Mouse (Mus musculus): ENCODE measurements at regions not wholly inside any gene's neighbourhood (a gene's known extent, or its start where the extent isn't known, plus 50 kb on each side); places are given as distances from the start of the nearest gene placed in this dataset.
A peak's percentile ranks its signal among the peaks of the same experiment; 100 is the strongest.

DNA sequence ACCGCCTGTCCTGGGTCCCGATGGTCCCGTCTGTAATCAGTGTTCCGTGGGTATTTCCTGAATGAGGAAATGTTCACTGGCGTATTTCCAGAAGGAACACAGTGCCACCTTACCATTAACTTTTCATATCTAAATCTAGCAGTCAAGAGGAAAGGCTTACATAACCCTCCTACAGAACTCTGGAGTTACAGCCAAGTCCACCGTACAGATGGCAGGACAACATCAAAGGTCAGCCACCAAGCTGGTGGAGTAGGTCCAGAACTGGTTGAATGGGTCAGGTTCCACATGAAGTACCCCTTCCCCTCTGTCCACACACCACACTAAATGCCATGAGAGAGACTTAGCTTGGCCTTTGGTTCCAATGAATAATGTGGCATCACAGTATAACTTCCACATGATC, 139.7 kb downstream of the Barhl2 start:
- DNase-seq: no peak

DNA sequence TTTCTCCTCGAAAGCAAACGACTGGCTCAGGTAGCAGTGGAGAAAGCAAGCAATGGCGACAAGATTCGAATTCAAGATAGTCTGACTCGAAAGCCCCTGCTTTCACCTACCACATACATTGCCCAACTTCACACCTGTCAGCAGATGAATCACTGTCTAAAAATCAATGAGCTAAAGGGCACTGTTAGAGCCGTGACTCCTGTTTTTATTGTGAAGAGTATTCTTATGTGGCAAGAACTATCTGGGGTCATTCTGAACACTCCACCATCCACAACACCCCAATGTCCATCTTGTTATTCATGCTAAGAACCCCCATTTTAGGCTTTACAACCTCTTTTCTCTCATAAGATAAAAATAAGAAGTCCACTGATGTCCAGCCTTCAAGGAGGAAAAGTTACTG, 144.1 kb downstream of the Barhl2 start:
- no peak for DNase-seq

DNA sequence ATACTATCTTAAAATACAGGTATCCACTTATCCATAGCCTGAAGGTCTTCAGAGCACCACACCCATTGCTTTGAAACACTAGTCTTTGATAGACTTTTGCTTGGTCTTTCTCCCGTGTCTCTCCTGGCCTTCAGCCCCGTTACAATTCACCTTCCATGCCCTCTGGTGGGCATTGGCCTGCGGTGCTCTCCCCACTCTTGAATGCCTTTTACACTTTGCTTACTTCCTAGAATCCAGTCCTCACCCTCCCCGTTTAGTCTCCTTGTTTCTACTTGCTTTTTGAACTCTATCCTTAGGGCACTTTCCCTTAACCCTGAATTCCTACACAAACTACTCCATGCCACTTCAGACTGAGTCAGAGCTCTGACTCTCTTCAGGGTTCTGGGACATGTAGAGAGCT, 156.6 kb downstream of the Barhl2 start:
- no peak for DNase-seq

DNA sequence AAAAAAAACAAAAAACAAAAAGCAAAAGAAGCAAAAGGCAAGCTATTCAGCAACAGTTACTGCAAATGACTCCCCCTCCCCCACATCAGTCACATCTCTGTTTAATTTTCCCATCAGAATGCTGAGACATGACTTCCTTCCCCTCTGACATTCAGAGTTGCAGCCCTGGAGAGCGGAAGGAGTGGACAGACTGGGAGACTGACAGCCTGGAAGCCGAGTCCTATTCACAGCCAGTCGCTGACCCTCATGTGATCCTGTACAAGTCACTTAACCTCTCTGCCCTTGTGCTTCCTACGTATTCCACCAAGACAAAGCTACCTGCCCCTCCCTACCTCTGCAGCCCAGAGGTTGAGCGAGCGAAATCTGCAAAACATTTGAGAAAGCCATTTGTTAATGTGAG, 161.2 kb downstream of the Barhl2 start:
- DNase-seq: no peak

DNA sequence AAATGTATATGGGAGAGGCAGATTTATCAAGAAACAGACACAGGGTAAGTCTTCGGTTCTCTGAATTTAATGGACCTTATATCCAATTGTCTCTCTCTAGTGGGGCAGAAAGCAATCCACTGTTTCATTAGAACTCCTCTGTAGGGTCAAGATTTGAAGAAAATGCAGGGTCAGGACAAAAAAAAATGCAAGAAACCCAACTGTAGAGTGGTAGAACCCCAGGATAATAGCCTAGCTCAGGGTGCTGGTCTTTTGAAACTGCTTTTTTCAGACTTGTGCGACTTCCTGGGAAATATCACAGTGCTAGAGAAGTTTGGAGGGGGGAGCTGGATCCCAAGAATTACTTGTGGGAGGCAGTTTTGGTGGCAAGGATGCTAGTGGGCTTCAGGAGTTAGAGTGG, 162.0 kb downstream of the Barhl2 start:
- DNase-seq: no peak

DNA sequence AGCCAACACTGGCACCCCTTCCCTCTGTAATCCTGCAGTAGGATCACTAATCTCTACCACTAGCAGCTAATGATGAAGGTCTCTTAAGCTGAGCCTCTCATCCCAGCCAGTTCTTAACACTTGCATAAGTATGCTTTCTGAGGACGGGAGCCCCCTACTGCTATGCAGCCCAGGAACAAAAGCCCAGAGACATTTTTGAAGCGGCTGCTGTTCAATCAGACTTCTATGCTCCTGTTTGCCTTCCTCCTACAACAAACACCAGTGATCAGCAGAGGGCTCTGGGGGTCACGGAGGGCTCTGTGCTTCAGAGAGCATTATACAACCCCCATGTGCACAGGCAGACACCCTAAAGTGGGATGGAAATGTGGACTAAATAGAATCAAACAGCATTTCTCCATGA, 162.4 kb downstream of the Barhl2 start:
- DNase-seq: no peak

DNA sequence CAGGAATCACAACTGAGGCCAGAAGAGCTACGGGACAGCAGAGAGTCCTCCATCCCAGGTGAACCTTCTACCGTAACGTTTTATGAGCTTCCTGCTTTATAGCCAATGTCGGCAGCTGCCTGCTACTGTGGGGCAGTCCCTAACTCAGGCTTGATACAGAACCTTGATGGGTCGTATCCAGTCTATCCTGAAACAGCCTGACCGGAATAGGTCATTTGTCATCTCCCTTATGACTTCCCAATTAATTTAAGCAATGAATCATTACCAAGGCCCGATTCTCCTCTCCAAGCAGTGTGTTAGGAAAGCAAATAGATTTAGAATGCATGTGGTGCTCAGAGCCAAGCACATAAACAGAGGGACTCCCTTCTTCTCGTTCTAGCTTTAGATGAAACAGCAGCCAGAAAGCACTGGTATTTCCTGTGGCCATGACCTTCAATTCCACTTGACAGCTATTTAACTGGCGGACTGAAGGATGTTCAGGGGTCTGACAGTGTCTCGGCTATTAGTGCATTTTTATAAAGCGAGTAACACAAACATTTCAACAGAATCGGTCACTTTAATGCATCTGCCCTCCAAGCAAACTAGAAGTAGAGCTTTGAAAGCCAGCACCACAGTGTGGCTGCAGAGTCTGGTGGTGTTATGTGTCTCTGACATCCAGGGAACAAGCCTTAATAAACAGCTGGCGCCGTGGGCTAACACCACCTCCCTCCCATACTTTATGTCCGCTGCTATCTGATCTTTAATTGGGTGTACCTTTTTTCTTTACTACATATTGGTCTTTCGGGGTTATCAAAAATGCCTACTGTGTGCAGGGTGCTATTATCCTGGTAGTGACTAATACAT, 165.4 kb downstream of the Barhl2 start:
- DNase-seq: no peak

DNA sequence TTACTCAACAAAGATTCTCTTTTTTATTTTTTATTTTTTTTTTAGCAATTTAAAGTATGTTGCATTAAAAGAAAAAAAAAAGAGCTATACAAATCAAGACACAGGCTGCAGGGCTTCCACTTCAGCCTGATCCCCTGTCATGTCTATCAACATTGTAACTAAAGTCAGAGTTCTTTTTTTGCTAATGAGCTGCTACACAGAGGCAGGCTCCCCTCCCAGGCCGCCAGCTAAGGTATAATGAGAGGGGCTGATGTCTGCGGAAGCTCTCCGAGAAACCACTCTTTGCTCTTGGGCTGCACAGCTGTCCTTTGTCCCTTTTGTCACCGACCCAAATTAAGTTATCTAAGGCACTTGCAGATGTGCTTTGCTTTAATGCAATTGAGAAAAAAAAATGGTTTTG, 172.8 kb downstream of the Barhl2 start:
- DNase-seq: no peak

DNA sequence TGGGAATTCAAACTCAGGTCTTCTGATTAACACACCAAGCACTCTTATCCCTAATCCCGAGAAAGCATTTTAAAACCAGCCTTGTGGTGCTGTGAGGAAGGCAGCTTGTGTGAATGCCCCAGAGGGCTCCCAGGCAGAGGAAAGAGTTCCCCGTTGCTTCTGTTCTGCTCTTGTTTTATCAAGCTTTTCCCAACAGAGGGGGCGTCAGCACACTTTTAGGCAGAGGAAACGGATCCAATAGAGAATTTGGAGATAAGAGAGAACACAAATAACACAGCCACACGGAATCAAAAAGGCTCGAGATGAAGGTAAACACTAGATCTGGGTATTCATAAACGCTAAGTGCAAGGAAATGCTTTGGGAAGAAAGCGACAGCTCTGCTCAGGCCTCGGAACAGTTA, 173.2 kb downstream of the Barhl2 start:
- DNase-seq: no peak

DNA sequence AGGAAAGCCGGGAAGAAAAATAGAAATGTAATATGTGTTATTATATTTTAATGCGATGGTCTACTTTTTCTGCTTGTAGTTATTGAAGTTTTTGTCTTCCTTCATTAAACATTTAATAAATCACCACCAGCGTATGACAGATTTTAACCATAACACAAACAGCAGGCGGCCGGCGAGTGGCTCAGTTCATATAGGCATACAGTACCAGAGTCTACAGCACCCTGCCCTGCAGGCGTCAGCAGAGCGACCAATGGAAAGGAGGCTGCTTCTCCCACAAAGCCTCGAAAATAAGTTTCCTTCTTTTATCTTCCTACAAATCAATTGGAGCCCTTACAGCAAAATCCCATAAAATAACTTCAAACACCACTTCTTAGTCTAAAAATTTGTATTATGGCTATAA, 175.3 kb downstream of the Barhl2 start:
- DNase-seq: no peak

DNA sequence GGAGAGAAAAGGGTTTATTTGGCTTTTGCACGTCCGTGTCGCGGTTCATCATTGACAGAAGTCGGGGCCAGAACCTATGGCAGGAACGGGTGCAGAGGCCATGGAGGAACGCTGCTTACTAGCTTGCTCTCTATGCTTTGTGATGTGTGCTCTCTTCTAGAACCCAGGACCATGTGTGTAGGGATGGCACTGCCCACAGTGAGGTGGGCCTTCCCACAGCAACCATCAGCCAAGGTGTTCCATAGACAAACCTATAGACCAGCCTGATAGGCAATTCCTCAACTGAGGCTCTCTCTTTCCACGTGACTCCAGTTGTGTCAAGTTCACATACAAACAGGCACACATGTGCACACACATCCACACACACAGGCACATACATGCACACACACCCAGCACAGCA, 180.2 kb downstream of the Barhl2 start:
- no peak for DNase-seq

DNA sequence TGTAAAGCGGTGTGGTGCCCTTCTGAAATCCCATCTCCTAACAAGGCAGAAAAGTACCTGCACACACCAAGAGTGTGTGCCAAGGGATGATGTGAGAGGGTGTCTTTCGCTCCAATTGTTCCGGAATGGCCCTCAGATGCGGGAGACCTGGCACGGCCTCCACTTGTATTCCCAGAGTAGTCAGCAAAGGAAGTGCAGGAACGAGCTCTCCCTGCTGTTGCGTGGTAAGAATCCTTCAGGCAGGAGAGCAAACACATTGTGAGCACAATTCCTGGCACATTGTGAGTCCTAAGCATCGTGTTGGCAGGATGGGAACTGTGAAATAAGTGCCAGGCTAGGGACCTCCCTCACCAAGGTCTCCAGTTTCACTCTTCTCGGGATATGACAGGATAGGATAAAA, 180.7 kb downstream of the Barhl2 start:
- DNase-seq: no peak

DNA sequence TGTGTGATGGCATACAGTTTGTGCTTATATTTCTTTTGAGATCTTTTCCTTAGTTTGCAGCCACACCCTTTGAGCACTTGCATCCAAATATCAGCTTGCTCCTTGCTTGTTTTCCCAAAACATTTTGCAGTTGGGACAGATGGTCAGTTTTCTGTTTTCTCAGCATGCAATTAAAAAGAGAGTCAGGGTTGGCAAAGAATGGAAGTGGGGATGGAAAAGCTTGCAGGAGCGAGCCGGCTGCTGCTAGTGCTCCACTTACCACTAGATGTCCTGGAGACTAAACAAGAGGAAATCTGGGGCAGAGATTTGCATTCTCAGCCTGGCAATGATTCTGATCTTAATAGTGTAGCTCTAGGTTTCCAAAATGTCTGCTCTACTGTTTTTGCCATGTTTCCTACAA, 181.8 kb downstream of the Barhl2 start:
- DNase-seq: no peak

DNA sequence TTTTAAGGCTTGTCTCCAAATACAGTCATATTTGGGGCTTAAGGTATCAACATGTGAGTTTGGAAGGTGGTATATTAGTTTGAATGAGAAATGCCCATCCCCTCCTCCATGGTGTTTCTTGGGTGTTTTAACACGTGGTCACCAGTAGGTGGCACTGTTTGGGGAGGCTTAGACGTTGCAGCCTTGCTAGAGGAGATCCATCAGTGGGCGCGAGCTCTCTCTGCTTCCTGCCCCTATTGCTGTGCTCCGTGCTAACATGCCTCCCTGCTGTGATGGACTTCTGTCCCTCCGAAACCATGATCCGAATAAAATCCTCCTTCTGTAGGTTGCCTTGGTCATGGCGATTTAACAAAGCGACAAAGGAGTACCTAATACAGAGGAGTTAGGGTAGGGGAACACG, 183.3 kb downstream of the Barhl2 start:
- peak; percentile 28 for DNase-seq

DNA sequence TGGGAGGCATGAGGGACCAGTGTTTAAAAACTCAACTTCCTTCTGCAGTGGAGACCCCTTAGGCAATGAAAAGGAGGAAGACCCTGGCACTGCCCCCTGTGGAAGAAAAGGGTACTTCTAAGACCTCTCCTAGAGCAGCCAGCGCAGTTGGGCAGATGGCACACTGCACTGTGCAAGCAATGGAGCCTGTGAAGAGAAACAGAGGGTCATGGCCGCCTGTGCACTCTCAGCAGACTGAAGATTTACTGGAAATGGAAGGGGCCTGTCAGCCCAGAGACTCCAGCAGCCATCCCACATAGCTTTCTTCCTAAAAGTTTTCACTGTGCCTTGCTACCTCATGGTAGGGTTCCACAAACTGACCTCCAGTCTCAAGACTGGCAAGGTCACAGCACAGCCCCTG, 193.4 kb downstream of the Barhl2 start:
- DNase-seq: no peak

DNA sequence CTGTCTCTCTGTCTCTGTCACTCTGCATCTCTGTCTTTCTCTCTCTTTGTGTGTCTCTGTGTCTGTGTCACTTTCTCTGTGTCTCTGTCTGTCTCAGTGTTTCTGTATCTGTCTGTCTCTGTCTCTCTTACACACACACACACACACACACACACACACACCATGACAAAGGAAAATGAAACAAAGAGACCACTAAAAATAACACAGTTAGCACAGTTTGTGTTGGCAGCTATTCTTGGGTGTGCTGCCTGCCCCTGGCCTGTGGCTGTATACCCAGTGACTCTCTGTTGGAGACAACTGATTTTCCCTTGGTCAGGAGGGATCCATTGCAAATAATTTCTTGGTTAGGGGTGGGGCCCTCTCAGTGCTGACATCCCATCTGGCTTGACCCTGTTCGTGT, 200.8 kb downstream of the Barhl2 start:
- no peak for DNase-seq

DNA sequence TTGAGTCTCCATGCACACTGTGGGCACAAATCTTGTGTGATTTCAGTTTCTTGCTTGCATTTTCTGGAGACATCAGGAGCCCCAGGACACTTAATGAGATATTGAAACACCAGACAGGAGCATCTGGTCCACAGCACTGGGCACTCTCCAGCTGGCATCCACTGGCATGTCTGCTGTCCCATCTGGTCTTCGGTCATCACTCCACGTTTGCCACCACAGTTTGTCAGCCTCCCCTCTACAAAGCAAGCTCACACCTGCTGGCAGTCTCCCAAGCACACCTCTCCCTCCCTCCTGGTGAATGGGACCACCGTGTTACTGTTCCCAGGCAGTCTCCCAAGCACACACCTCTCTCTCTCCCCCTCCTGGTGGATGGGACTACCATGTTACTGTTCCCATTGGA, 228.8 kb downstream of the Barhl2 start:
- no peak for DNase-seq

DNA sequence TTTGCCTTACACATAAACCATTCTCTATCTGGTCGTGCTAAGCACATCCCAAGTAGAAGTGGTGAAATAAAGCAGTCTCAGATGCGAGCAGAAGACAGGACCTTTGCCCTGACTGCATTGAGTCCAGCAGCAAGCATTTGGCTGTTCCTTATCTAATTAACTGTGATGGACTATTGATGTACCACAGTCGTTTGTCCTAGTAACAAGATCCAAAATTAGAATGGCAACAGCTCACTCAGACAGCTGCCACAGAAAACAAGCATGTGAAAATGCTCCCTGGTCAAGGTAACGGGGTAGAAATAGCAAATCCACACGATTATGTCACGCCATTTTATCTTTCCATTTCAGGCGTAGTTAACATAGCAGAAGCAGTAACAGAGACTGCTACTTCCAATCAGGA, 233.8 kb downstream of the Barhl2 start:
- DNase-seq: no peak

DNA sequence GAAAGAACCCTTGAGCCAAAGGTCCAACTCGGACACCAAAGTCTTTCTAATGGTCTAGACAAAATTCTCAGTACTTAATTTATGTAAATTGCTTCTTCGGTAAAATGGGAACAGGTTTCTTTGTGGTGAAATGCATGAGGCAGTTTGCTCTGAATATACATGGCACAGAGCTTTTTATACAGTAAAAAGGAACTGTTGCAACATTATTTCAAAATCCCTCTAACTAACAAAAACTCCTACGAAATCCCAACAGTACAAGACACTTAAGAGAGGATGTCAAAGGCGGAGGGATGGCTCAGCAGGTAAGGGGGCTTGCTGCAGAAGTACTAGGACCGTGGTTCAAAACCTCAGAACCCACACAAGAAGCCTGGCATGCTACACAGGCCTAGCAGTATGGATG, 248.4 kb downstream of the Barhl2 start:
- DNase-seq: no peak

DNA sequence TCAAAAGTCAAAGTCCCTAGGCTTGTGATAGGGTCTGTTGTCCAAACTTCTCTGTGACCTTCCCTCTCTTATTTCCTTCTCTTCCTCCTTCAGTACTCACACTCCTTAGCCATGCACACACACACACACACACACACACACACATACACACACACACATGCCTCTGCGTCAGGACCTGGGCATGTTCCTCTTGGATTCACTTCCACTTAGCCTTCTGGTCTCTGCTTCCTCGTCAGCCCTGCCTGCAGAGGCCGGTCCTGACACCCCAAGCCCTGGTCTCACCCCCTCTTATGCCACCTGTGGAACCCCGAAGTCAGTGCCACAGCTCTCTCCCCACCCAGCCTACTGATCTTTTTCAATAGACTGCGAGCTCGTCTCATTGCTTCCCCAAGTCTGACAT, 250.3 kb downstream of the Barhl2 start:
- DNase-seq: no peak

DNA sequence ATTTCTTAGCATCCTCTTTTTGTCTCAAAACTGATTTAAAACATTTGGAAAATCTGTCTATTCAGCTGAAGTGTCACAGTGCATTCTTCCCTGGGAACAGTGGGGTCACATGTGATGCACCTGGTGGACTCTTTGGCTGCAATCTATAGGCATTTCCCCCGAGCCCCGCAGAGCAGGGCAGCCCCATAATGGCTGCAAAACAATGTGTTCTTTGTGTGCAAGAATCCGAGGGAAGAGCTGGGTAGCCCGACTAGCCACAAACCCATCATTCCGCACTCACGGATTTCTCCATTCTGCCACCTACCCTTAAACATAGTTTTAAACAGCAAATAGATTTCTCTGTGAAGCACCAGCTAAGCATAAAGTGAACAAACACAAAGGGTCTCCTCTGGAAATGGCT, 252.2 kb downstream of the Barhl2 start:
- no peak for DNase-seq

DNA sequence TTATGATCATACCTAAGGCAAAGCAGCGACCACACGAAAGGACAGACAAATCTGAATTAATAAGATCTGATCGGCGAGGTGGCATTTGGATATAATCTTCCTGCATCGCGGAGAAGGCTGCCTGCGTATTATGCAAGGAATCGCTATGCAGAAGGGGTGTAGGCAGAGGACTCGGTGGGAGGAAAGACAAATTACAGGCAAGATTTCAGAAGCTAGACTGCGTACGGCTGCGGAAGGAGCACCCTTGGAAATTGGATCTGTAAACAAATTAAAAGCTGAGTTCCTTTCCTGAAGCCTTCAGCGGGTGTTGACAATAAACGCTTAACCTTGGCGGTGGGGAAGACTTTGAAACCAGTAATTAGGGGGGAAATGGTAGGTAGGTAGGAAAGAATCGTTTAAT, 257.3 kb downstream of the Barhl2 start:
- no peak for DNase-seq

DNA sequence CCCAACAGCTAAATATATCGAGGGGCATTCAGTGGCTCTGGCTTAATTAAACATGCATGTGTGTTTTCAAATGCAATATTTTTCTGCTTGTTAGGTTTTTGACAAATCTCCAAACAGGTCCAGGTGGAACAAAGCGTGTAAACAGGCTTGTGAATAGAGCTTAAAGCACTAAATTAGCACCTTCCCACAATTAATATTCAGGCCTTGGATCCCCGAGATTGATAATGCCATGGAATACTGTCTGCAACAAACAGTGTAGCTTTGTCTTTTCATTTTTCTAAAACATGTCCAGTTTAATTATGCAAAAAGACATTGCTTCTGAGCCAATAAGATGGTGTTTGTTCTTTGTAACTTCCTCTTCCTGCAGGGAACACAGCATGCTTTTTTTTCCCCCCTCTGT, 258.9 kb downstream of the Barhl2 start:
- no peak for DNase-seq

DNA sequence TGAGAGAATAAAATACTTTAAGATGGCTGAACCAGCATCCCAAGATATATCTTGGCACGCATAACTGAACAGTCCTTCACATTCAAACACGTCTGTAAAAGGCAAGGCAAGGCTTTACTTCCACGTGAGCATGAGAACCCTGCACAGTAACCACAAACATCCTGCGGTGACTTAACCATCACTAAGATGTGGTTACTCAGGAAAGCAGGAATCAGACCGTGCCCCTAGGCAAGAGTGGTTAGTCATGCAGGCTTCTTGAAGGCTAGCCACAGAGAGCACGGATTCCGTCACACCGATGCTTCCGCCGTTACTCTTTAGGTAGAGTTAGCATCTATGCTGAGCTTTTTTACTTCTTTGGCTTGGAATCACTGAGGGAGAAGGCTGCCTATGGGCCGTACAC, 266.8 kb downstream of the Barhl2 start:
- DNase-seq: no peak

DNA sequence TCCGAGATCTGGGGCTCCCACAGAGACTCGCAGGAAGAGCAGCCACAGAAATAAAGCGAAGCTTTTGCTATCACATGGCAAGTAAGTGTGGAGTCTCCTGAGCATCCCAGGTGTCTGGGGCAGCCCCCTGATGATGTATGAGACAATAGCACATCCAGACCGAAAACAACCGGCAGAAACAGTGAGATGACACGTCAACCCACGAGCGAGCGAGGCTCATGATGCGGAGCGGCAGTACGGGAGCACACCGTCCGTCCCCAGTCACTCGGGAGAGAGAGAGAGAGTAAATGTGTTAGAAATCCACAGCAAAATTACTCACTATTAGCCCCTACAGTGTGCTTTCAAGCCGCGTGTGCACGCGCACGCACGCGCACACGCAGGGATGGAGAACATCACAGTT, 276.2 kb downstream of the Barhl2 start:
- no peak for DNase-seq

DNA sequence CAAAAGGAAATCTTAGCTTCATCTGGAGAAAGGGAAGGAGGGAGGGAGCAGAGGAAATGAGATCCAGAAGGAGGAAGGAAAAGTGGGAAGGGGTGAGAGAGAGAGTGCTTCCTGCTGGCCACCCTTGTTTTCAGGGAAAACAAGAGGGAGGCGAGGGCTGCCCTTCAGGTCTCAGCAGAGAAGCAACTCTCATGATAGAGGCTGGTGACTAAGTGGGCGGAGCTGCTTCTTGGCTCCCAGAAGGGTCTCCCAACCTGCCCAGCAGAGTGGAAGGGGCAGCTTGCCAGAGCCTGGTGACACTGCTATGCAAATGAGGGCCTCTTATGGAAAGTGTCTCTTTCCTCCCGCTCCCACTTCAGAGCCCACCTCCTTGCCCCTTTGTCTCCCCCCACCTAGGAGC, 285.8 kb downstream of the Barhl2 start:
- no peak for DNase-seq

Measured in thymus, postnatal 4 days (tissue).